9 mouse cellular contexts compared by ENCODE assay signal in the genomic region with DNA sequence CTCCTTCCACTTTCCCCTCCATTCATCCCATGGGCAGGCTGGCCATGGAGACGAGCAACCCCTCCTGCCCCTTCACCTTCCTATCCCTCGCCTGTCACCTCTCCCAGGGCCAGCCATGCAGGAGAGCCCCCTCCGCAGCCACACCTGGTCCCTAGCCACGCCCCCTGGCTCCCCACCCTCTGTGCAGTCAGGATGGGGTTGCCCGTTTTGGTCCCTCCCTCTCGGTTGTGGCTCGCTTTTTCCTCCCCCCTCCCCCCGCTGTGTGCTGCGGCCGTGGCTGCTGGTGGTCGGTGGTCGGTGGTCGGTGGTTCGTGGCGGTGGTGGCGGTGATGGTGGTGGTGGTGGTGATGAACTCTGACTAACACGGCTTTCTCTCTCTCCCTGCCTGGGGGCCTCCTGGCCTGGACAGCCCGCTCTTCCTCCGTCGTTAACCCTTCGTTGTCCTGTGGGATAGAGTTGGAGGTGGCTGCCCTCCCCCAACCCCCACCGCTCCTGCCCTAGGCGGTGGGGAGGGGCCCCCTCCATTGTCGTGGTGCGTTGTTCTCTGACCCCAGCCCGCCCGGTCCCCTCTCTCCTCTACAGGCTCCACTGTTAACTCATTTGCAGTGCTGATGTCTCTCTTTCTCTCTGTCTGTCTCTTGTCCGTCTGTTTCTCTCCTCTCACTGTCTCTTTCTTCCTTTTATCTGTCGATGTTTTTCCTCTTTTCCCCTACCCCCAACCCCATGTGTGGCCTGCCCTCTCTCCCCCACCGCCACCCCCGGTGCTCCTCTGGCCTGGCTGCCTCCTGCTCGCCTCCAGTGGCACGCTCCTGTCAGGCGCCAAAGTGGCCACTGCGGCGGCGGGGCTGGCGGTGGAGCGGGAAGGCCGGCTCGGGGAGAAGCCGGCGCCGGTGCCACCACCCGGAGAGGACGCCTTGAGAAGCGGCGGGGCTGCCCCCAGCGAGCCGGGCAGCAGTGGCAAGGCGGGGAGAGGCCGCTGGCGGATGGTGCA. TPM values are rescaled to one million over a fixed set of nuclear protein-coding genes. Genes with fewer than 3 reads are reported as not detected.
DNase-seq lines count a peak whose midpoint lies in the region; ATAC-seq lines count a peak whose summit lies in the region.
"Had no signal": no experiment of that assay in that cellular context is flagged by ENCODE, and none has a peak within 500 bp of the region (broad histone marks: within the 10 kb centered on the region; RNA-seq: fewer than 3 reads in every experiment).

No protein-coding gene starts in this region.

- H3K4me2 ChIP-seq in hindbrain, embryonic 11.5 days (replicated peaks; ENCODE audit: low read depth, low read length), result peak overlapping the region; percentile 57
- H3K4me2 ChIP-seq in midbrain, embryonic 14.5 days (ENCODE audit: low read length), result peak overlapping the region; percentile 48

- no peak overlapping the region for H3K27ac ChIP-seq in hindbrain, embryonic 11.5 days (ENCODE audit: low read depth, low read length)
- no peak overlapping the region for H3K27ac ChIP-seq in midbrain, embryonic 14.5 days (replicated peaks; ENCODE audit: low read depth, low read length)

- H3K4me3 ChIP-seq in hindbrain, embryonic 11.5 days (ENCODE audit: low read depth, low read length), result peak overlapping the region; percentile 27
- H3K4me3 ChIP-seq in midbrain, embryonic 14.5 days (replicated peaks; ENCODE audit: low read depth, low read length), result 0 out of 2 replicates have a peak overlapping the region, but pooled peaks have one; percentile 10

- peak; percentile 67 for ATAC-seq in hindbrain, embryonic 11.5 days (ENCODE audit: low FRiP score)
- peak; percentile 38 for ATAC-seq in midbrain, embryonic 14.5 days (ENCODE audit: low FRiP score, low TSS enrichment)

- peaks cover 17% of the 10 kb centered on the region; the same call in 1 of the 2 replicates for H3K4me1 ChIP-seq in hindbrain, embryonic 11.5 days (replicated peaks; ENCODE audit: control insufficient read depth, insufficient read depth, low read length)
- peaks cover 24% of the 10 kb centered on the region for H3K4me1 ChIP-seq in midbrain, embryonic 14.5 days (ENCODE audit: control insufficient read depth, insufficient read depth, low read length)

- peak overlapping the region; percentile 57; the same call in 1 of the 2 replicates for H3K9ac ChIP-seq in hindbrain, embryonic 11.5 days (ENCODE audit: low read depth, low read length)
- peak overlapping the region; percentile 26; the same call in 1 of the 2 replicates for H3K9ac ChIP-seq in midbrain, embryonic 14.5 days (replicated peaks; ENCODE audit: low read length)

- intact Hi-C loops in heart, postnatal 36 days (cut with DNase I), result no loop called here

- H3K27me3 ChIP-seq in hindbrain, embryonic 11.5 days (ENCODE audit: control insufficient read depth, insufficient read depth, low read length), result no peaks in the 10 kb centered on the region
- H3K27me3 ChIP-seq in midbrain, embryonic 14.5 days (ENCODE audit: control insufficient read depth, insufficient read depth, low read length), result no peaks in the 10 kb centered on the region

- WGBS in hindbrain, embryonic 11.5 days, result 2% methylated on average over 52 of the region's 53 CpGs
- WGBS in midbrain, embryonic 14.5 days, result 5% methylated on average over 53 of the region's 53 CpGs

- no peaks in the 10 kb centered on the region for H3K36me3 ChIP-seq in hindbrain, embryonic 11.5 days (ENCODE audit: control insufficient read depth, insufficient read depth, low read length)
- H3K36me3 ChIP-seq in midbrain, embryonic 14.5 days (ENCODE audit: control insufficient read depth, insufficient read depth, low read length), result peaks cover 8% of the 10 kb centered on the region; the same call in 1 of the 2 replicates

- no peaks in the 10 kb centered on the region for H3K9me3 ChIP-seq in hindbrain, embryonic 11.5 days (ENCODE audit: control insufficient read depth, low read length)
- H3K9me3 ChIP-seq in midbrain, embryonic 14.5 days (ENCODE audit: control insufficient read depth, low read length), result no peaks in the 10 kb centered on the region

- peak; percentile 88 for DNase-seq in heart, adult 11 months
- DNase-seq in heart, postnatal 36 days, result no peak
- DNase-seq in embryo, embryonic 10 days (ENCODE audit: low spot score), result peak; percentile 51
- peak; percentile 50 for DNase-seq in hindbrain, embryonic 11.5 days (ENCODE audit: low spot score)
- DNase-seq in midbrain, embryonic 14.5 days, result no peak
- no peak for DNase-seq in right cerebral cortex, postnatal 10 days (ENCODE audit: low spot score in 2 of 2)
- DNase-seq in right cerebral cortex, postnatal 14 days, result no peak
- no peak for DNase-seq in lung, postnatal 14 days
- DNase-seq: adrenal gland, postnatal 14 days had no signal

RNA-seq across cellular contexts. Expression of a gene that starts 33.4 kb away (rescaled TPM):
- 10 to 100 TPM; 39.4 to 41.6 TPM for total RNA-seq in heart, postnatal 36 days (2021)
- 2.1 and 2.4 TPM in 2 replicates for polyA plus RNA-seq in hindbrain, embryonic 11.5 days (2014; fragmentation: Nextera tagmentation; extraction: Ambion mirVana)
- polyA plus RNA-seq in midbrain, embryonic 14.5 days (2014; fragmentation: Nextera tagmentation; extraction: Ambion mirVana), result 10.1 and 15.4 TPM in 2 replicates

RNA-seq across cellular contexts. Expression of a gene that starts 35.0 kb away (rescaled TPM):
- total RNA-seq in heart, postnatal 36 days (2021), result 1 to 10 TPM; 1.0 to 1.1 TPM
- 0.59 and 0.69 TPM in 2 replicates for polyA plus RNA-seq in hindbrain, embryonic 11.5 days (2014; fragmentation: Nextera tagmentation; extraction: Ambion mirVana)
- polyA plus RNA-seq in midbrain, embryonic 14.5 days (2014; fragmentation: Nextera tagmentation; extraction: Ambion mirVana), result 0.91 and 1.1 TPM in 2 replicates

Comparison
In these comparisons a context has a peak if more than half of its experiments do, and no peak if none do; other contexts are left out.
1. DNase-seq: peak in heart, adult 11 months (single experiment), embryo, embryonic 10 days (single experiment) and hindbrain, embryonic 11.5 days (single experiment); none in heart, postnatal 36 days (0 of 2), midbrain, embryonic 14.5 days (single experiment), right cerebral cortex, postnatal 10 days (0 of 2), right cerebral cortex, postnatal 14 days (single experiment) and lung, postnatal 14 days (single experiment).